ENCODE assay signal across 17 mouse cellular contexts in the genomic region with DNA sequence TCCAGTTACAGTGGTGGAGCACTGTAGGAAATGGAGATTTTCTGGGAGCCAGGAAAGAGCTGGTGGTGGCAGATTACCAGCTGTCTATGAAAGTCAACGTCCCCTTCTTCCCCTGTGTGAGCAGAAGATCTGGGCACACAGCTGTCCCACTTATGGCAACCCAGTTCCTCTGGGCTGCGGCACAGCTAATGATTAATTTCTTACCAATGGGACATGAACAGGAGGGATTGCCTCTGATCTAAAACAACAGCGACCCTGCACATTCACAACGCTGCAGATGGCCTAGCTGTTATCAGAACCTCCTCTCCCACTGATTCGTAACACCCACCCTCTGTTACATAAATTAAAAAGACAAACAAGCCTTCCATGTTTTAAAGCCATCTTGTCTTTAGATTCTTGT. TPM values are rescaled to one million over a fixed set of nuclear protein-coding genes. Genes with fewer than 3 reads are reported as not detected.
A peak's percentile ranks its signal among the peaks of the same experiment; 100 is the strongest.
DNase-seq lines count a peak whose midpoint lies in the region.
"Had no signal": no experiment of that assay in that cellular context is flagged by ENCODE, and none has a peak within 500 bp of the region (broad histone marks: within the 10 kb centered on the region; RNA-seq: fewer than 3 reads in every experiment).

No protein-coding gene starts in this region.

- peak; percentile 28 to 30 for DNase-seq in cerebellum, postnatal 10 days
- no peak for DNase-seq in cerebellum, adult 9-10 months
- peak; percentile 44 for DNase-seq in layer of hippocampus, adult 11-12 months (ENCODE audit: low spot score)
- DNase-seq in layer of hippocampus, adult 9-10 months (ENCODE audit: low spot score): no peak
- DNase-seq in retina, postnatal 1 day: peak; percentile 19
- no peak for DNase-seq in retina, embryonic 14.5 days (ENCODE audit: low spot score)
- DNase-seq in layer of hippocampus, adult 8-10 months (ENCODE audit: low spot score in 2 of 2): peak; percentile 32 to 46
- DNase-seq in cerebellum, postnatal 14 days: no peak
- DNase-seq: adrenal gland, adult 2 months; cerebellum, adult 9-11 months; gastrocnemius, postnatal 36 days; kidney, adult 18-20 months; kidney, postnatal 10 days; liver, embryonic 13.5 days; lung, embryonic 14.5 days; lung, postnatal 4 days; right cerebral cortex, postnatal 4 days had no signal

RNA-seq across cellular contexts. Expression of gene Tmem150c, which starts 46.2 kb away (rescaled TPM):
- 10 to 100 TPM; 61.3 to 73.4 (median 69.5) TPM for total RNA-seq in layer of hippocampus, adult 8-10 months (2022)

Comparison
In these comparisons a context has a peak if more than half of its experiments do, and no peak if none do; other contexts are left out.
1. DNase-seq: peak in cerebellum, postnatal 10 days (2 of 2), layer of hippocampus, adult 11-12 months (single experiment), retina, postnatal 1 day (single experiment) and layer of hippocampus, adult 8-10 months (2 of 2); none in cerebellum, adult 9-10 months (single experiment), layer of hippocampus, adult 9-10 months (single experiment), retina, embryonic 14.5 days (single experiment) and cerebellum, postnatal 14 days (0 of 2).